Mouse (Mus musculus): ENCODE data around the gene Stk11. TPM values are rescaled to one million over a fixed set of nuclear protein-coding genes. Genes with fewer than 3 reads are reported as not detected.

Stk11 gene
- polyA plus RNA-seq, 1 experiment from 2014 or later: 18.1 TPM

GRCm38 (mm10) chr10:80118552-80118951, 2.9 kb downstream of the Stk11 start:
- Histone ChIP-seq H3K27me3 (ENCODE audit: poor library complexity, severe bottlenecking) (no peaks in the 10 kb centered on the region), H3K4me3 (peak overlapping the region; percentile 93), H3K9me3 (no peaks in the 10 kb centered on the region; the same call in 1 of the 2 replicates), H3K36me3 (replicated peaks) (peaks cover 66% of the 10 kb centered on the region), H3K27ac (peak overlapping the region; percentile 56; the same call in 1 of the 2 replicates), H3K4me1 (peaks cover 50% of the 10 kb centered on the region)
- WGBS: 79% methylated on average over 6 of the region's 6 CpGs
- no peak for DNase-seq (ENCODE audit: extremely low spot score, low spot score)

- Histone ChIP-seq H3K4me1 (peaks cover 42% of the 10 kb centered on the region), H3K27me3 (ENCODE audit: poor library complexity, severe bottlenecking) (no peaks in the 10 kb centered on the region), H3K9me3 (no peaks in the 10 kb centered on the region; the same call in 1 of the 2 replicates), H3K27ac (no peak overlapping the region), H3K4me3 (no peak overlapping the region; the same call in 1 of the 2 replicates), H3K36me3 (replicated peaks) (peaks cover 82% of the 10 kb centered on the region)
- DNase-seq (ENCODE audit: extremely low spot score, low spot score): no peak
- 94% methylated on average over 2 of the region's 2 CpGs for WGBS
These were observed 4.5 kb downstream of the Stk11 start for GRCm38 (mm10) chr10:80120146-80120545.

GRCm38 (mm10) chr10:80121639-80122038, 6.0 kb downstream of the Stk11 start:
- H3K36me3 ChIP-seq (replicated peaks): peaks cover 96% of the 10 kb centered on the region
- no peaks in the 10 kb centered on the region; the same call in 1 of the 2 replicates for H3K9me3 ChIP-seq
- no peaks in the 10 kb centered on the region for H3K27me3 ChIP-seq (ENCODE audit: poor library complexity, severe bottlenecking)
- H3K4me1 ChIP-seq: peaks cover 41% of the 10 kb centered on the region
- WGBS: 92% methylated on average over 2 of the region's 2 CpGs
- H3K27ac ChIP-seq: no peak overlapping the region
- DNase-seq (ENCODE audit: extremely low spot score, low spot score): no peak
- H3K4me3 ChIP-seq: no peak overlapping the region

- Histone ChIP-seq H3K4me3 (no peak overlapping the region), H3K27ac (no peak overlapping the region), H3K9me3 (no peaks in the 10 kb centered on the region; the same call in 1 of the 2 replicates), H3K27me3 (ENCODE audit: poor library complexity, severe bottlenecking) (no peaks in the 10 kb centered on the region), H3K36me3 (replicated peaks) (peaks cover 100% of the 10 kb centered on the region), H3K4me1 (peaks cover 17% of the 10 kb centered on the region)
- 91% methylated on average over 9 of the region's 9 CpGs for WGBS
- DNase-seq (ENCODE audit: extremely low spot score, low spot score): no peak
These were observed 8.4 kb downstream of the Stk11 start for GRCm38 (mm10) chr10:80123932-80124562.

- WGBS: 95% methylated on average over 8 of the region's 8 CpGs
- H3K36me3 ChIP-seq (replicated peaks): peaks cover 100% of the 10 kb centered on the region
- no peak for DNase-seq (ENCODE audit: extremely low spot score, low spot score)
These were observed 12.3 kb downstream of the Stk11 start for GRCm38 (mm10) chr10:80127920-80128319.

GRCm38 (mm10) chr10:80129846-80130245, 14.2 kb downstream of the Stk11 start:
- no peak for DNase-seq (ENCODE audit: extremely low spot score, low spot score)
- H3K27me3 ChIP-seq (ENCODE audit: poor library complexity, severe bottlenecking): peaks cover 50% of the 10 kb centered on the region
- no peak overlapping the region; the same call in none of the 2 replicates for H3K4me3 ChIP-seq
- no peaks in the 10 kb centered on the region for H3K9me3 ChIP-seq
- peaks cover 100% of the 10 kb centered on the region for H3K36me3 ChIP-seq (replicated peaks)
- H3K27ac ChIP-seq: no peak overlapping the region
- peaks cover 36% of the 10 kb centered on the region for H3K4me1 ChIP-seq
- 94% methylated on average over 9 of the region's 9 CpGs for WGBS

More at GRCm38 (mm10) chr10:80127920-80128319, 12.3 kb downstream of the Stk11 start:
- Histone ChIP-seq H3K4me1 (peaks cover 34% of the 10 kb centered on the region), H3K9me3 (no peaks in the 10 kb centered on the region), H3K27ac (no peak overlapping the region), H3K4me3 (no peak overlapping the region), H3K27me3 (ENCODE audit: poor library complexity, severe bottlenecking) (peaks cover 31% of the 10 kb centered on the region)

- Histone ChIP-seq H3K36me3 (replicated peaks) (peaks cover 100% of the 10 kb centered on the region), H3K27me3 (ENCODE audit: poor library complexity, severe bottlenecking) (peaks cover 57% of the 10 kb centered on the region), H3K4me1 (peaks cover 36% of the 10 kb centered on the region), H3K4me3 (peak overlapping the region; percentile 36), H3K9me3 (no peaks in the 10 kb centered on the region), H3K27ac (no peak overlapping the region)
- WGBS: 86% methylated on average over 18 of the region's 18 CpGs
- DNase-seq (ENCODE audit: extremely low spot score, low spot score): no peak
These were observed 14.9 kb downstream of the Stk11 start for GRCm38 (mm10) chr10:80130403-80131031.

GRCm38 (mm10) chr10:80131316-80131951, 15.8 kb downstream of the Stk11 start:
- Histone ChIP-seq H3K4me1 (peaks cover 39% of the 10 kb centered on the region), H3K27me3 (ENCODE audit: poor library complexity, severe bottlenecking) (peaks cover 66% of the 10 kb centered on the region), H3K9me3 (no peaks in the 10 kb centered on the region), H3K36me3 (replicated peaks) (peaks cover 100% of the 10 kb centered on the region), H3K4me3 (peak overlapping the region; percentile 36), H3K27ac (peak overlapping the region; percentile 54; the same call in 1 of the 2 replicates)
- 16% methylated on average over 55 of the region's 55 CpGs for WGBS
- DNase-seq (ENCODE audit: extremely low spot score, low spot score): peak; percentile 62

GRCm38 (mm10) chr10:80131952-80132350, 16.3 kb downstream of the Stk11 start:
- Histone ChIP-seq H3K27me3 (ENCODE audit: poor library complexity, severe bottlenecking) (peaks cover 71% of the 10 kb centered on the region), H3K4me1 (peaks cover 44% of the 10 kb centered on the region), H3K27ac (peak overlapping the region; percentile 54; the same call in 1 of the 2 replicates), H3K9me3 (no peaks in the 10 kb centered on the region), H3K4me3 (peak overlapping the region; percentile 36), H3K36me3 (replicated peaks) (peaks cover 98% of the 10 kb centered on the region)
- peak; percentile 46 for DNase-seq (ENCODE audit: extremely low spot score, low spot score)
- WGBS: 28% methylated on average over 27 of the region's 27 CpGs

GRCm38 (mm10) chr10:80133226-80133849, 17.7 kb downstream of the Stk11 start:
- no peak overlapping the region for H3K27ac ChIP-seq
- WGBS: 81% methylated on average over 8 of the region's 8 CpGs
- no peak for DNase-seq (ENCODE audit: extremely low spot score, low spot score)
- H3K27me3 ChIP-seq (ENCODE audit: poor library complexity, severe bottlenecking): peaks cover 85% of the 10 kb centered on the region
- H3K9me3 ChIP-seq: no peaks in the 10 kb centered on the region
- H3K4me1 ChIP-seq: peaks cover 58% of the 10 kb centered on the region
- H3K4me3 ChIP-seq: peak overlapping the region; percentile 36; the same call in 1 of the 2 replicates
- peaks cover 84% of the 10 kb centered on the region for H3K36me3 ChIP-seq (replicated peaks)

- H3K9me3 ChIP-seq: no peaks in the 10 kb centered on the region
- H3K36me3 ChIP-seq (replicated peaks): peaks cover 73% of the 10 kb centered on the region
- 91% methylated on average over 9 of the region's 9 CpGs for WGBS
- no peak for DNase-seq (ENCODE audit: extremely low spot score, low spot score)
- H3K4me3 ChIP-seq: 0 out of 2 replicates have a peak overlapping the region, but pooled peaks have one; percentile 5
- H3K27ac ChIP-seq: no peak overlapping the region
- H3K4me1 ChIP-seq: peaks cover 69% of the 10 kb centered on the region
- peaks cover 89% of the 10 kb centered on the region for H3K27me3 ChIP-seq (ENCODE audit: poor library complexity, severe bottlenecking)
These were observed 18.8 kb downstream of the Stk11 start for GRCm38 (mm10) chr10:80134421-80134820.

- H3K9me3 ChIP-seq: no peaks in the 10 kb centered on the region
- H3K27ac ChIP-seq: no peak overlapping the region
- no peak for DNase-seq (ENCODE audit: extremely low spot score, low spot score)
- peaks cover 92% of the 10 kb centered on the region for H3K27me3 ChIP-seq (ENCODE audit: poor library complexity, severe bottlenecking)
- peaks cover 66% of the 10 kb centered on the region for H3K36me3 ChIP-seq (replicated peaks)
- peaks cover 69% of the 10 kb centered on the region for H3K4me1 ChIP-seq
- WGBS: 90% methylated on average over 10 of the region's 10 CpGs
- H3K4me3 ChIP-seq: 0 out of 2 replicates have a peak overlapping the region, but pooled peaks have one; percentile 5
These were observed 19.6 kb downstream of the Stk11 start for GRCm38 (mm10) chr10:80135161-80135560.

Data from forebrain, embryonic 10.5 days (tissue).